Mouse (Mus musculus): ENCODE measurements around the gene Icam5. TPM values are rescaled to one million over a fixed set of nuclear protein-coding genes. Genes with fewer than 3 reads are reported as not detected.
"Not testable (repeated sequence)": the region's sequence is repeated elsewhere in the genome, so short reads cannot be mapped to it uniquely, and the experiment has no call there.

Icam5 gene
- polyA plus RNA-seq, 1 experiment from 2014 or later = 0.26 TPM

- ATAC-seq (ENCODE audit: low read depth); H3K4me3 ChIP-seq (ENCODE audit: low read depth, low read length); H3K9me3 ChIP-seq (replicated peaks; ENCODE audit: control insufficient read depth, low read length); H3K27ac ChIP-seq (ENCODE audit: low read length); H3K4me2 ChIP-seq (ENCODE audit: low read depth, low read length); H3K9ac ChIP-seq (ENCODE audit: low read depth, low read length): not testable (repeated sequence)
- 60% methylated on average over 9 of the region's 9 CpGs for WGBS (ENCODE audit: insufficient replicate concordance)
- H3K27me3 ChIP-seq (ENCODE audit: control insufficient read depth, insufficient read depth, low read depth, low read length) = peaks cover 22% of the 10 kb centered on the region
- peaks cover 13% of the 10 kb centered on the region for H3K36me3 ChIP-seq (ENCODE audit: control insufficient read depth, insufficient read depth)
- peaks cover 27% of the 10 kb centered on the region for H3K4me1 ChIP-seq (ENCODE audit: control insufficient read depth, low read depth, low read length)
These were observed 20.8 kb upstream of the Icam5 start for GRCm38 (mm10) chr9:21010939-21011541.

GRCm38 (mm10) chr9:21011846-21012312 is 20.0 kb upstream of the Icam5 start:
- Histone ChIP-seq H3K4me3 (ENCODE audit: low read depth, low read length) (no peak overlapping the region), H3K27ac (ENCODE audit: low read length) (peak overlapping the region; percentile 18; the same call in 1 of the 2 replicates), H3K27me3 (ENCODE audit: control insufficient read depth, insufficient read depth, low read depth, low read length) (peaks cover 31% of the 10 kb centered on the region), H3K4me2 (ENCODE audit: low read depth, low read length) (no peak overlapping the region), H3K9ac (ENCODE audit: low read depth, low read length) (0 out of 2 replicates have a peak overlapping the region, but pooled peaks have one; percentile 14), H3K4me1 (ENCODE audit: control insufficient read depth, low read depth, low read length) (peaks cover 27% of the 10 kb centered on the region), H3K36me3 (ENCODE audit: control insufficient read depth, insufficient read depth) (peaks cover 11% of the 10 kb centered on the region), H3K9me3 (replicated peaks; ENCODE audit: control insufficient read depth, low read length) (no peaks in the 10 kb centered on the region)
- ATAC-seq (ENCODE audit: low read depth) = no peak
- 18% methylated on average over 5 of the region's 5 CpGs for WGBS (ENCODE audit: insufficient replicate concordance)

DNA sequence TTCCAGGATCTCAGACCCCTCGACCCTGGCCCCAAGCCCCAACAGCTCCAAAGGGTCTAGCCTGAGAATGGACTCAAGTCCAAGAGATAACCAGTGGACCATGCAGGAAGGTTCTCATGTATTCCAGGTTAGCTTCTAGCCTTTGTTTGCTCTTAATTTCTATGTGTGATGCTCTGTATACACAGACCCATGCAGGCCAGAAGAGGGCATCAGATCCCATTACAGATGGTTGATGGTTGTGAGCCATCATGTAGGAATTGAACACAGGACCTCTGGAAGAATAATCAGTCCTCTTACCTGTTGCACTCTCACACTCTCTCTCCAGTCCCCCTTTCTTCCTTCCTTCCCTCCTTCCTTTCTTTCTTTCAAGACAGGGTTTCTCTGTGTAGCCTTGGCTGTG is 19.5 kb upstream of the Icam5 start:
- 0 out of 2 replicates have a peak overlapping the region, but pooled peaks have one; percentile 18 for H3K27ac ChIP-seq (ENCODE audit: low read length)
- H3K4me3 ChIP-seq (ENCODE audit: low read depth, low read length) = no peak overlapping the region
- ATAC-seq (ENCODE audit: low read depth) = no peak
- no peaks in the 10 kb centered on the region for H3K9me3 ChIP-seq (replicated peaks; ENCODE audit: control insufficient read depth, low read length)
- no peak overlapping the region for H3K9ac ChIP-seq (ENCODE audit: low read depth, low read length)
- H3K36me3 ChIP-seq (ENCODE audit: control insufficient read depth, insufficient read depth) = peaks cover 7% of the 10 kb centered on the region
- H3K27me3 ChIP-seq (ENCODE audit: control insufficient read depth, insufficient read depth, low read depth, low read length) = peaks cover 35% of the 10 kb centered on the region
- no peak overlapping the region for H3K4me2 ChIP-seq (ENCODE audit: low read depth, low read length)
- H3K4me1 ChIP-seq (ENCODE audit: control insufficient read depth, low read depth, low read length) = peaks cover 27% of the 10 kb centered on the region
- 10% methylated on average over 1 of the region's 1 CpGs for WGBS (ENCODE audit: insufficient replicate concordance)

DNA sequence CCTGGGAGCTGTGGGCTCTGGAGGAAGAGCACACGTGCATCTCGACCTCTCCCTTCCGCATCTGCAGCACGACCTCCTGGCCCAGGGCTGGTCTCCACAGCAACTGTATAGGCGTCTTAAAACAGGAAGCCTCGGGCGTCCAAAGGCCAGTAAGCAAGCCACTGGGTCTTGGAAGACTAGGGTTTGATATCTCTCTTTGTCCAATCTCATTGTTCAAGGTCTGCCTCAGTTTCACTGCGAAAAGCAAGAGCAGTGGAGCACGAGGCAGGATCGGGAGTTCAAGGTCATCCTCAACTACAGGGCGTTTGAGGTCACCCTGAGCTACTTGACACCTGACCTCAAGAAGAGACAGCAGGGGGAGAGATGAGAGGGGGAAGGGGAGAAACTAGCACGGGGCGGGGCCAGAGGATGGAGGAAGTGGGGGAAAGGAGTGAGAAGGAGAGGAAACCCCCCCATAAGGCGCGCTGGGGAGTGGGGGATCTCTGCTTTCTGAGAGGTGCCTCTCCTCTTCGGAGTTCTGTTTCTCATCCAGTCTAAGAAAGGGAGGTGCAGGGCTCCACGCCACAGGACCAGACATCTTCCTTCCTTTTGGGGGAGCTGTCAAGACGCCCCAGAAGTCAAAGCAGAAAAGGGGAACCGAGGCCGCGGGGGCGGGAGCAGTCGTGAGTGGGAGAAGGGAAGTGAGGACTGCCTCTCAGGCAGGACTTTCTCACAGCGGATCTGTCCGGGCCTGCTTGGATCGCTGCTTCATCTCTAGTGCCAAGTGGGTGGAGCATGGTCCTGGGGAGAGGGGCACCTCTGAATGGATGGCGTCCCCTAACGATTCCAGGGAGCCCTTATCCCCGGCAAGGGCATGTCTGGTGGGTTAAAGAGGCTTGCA is 16.9 kb upstream of the Icam5 start:
- peak; percentile 25; the same call in 1 of the 2 replicates for ATAC-seq (ENCODE audit: low read depth)
- peak overlapping the region; percentile 58 for H3K4me3 ChIP-seq (ENCODE audit: low read depth, low read length)
- 2% methylated on average over 29 of the region's 29 CpGs for WGBS (ENCODE audit: insufficient replicate concordance)
- H3K9me3 ChIP-seq (replicated peaks; ENCODE audit: control insufficient read depth, low read length) = no peaks in the 10 kb centered on the region
- H3K4me2 ChIP-seq (ENCODE audit: low read depth, low read length) = peak overlapping the region; percentile 67
- H3K9ac ChIP-seq (ENCODE audit: low read depth, low read length) = peak overlapping the region; percentile 33
- peaks cover 41% of the 10 kb centered on the region for H3K27me3 ChIP-seq (ENCODE audit: control insufficient read depth, insufficient read depth, low read depth, low read length)
- H3K27ac ChIP-seq (ENCODE audit: low read length) = peak overlapping the region; percentile 17; the same call in 1 of the 2 replicates
- H3K36me3 ChIP-seq (ENCODE audit: control insufficient read depth, insufficient read depth) = no peaks in the 10 kb centered on the region
- H3K4me1 ChIP-seq (ENCODE audit: control insufficient read depth, low read depth, low read length) = peaks cover 30% of the 10 kb centered on the region

DNA sequence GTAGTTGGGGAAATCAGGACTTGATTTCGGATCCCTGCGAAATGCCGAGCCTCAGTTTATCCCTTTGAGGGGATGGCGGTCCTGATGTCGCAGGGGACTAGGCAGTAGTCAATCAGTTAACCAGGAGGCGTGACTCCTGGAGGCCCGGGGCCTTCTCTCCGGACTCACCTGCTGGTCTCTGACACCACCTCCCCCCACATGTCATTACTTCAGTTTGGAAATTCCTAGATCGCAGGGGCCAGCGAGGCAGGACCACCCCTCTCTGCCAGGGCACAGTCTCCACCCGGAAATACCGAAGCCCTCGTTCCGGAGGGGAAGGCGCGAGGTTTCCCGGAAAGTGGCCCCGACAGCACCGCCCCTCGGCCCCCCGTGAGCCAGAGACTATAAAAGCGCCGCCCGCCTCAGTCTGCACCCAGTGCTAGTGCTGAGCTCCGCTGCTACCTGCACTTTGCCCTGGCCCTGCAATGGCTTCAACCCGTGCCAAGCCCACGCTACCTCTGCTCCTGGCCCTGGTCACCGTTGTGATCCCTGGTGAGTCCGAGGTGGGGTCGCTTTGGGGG is 16.2 kb upstream of the Icam5 start, which contains the start of gene Icam1:
TSS of gene Icam1 (plus strand) at position 415 of the 560 bp plus-strand sequence.
- peak; percentile 80 for ATAC-seq (ENCODE audit: low read depth)
- whole genome bisulfite sequencing (ENCODE audit: insufficient replicate concordance) = under 1% methylated on average over 30 of the region's 30 CpGs
- Histone ChIP-seq H3K36me3 (ENCODE audit: control insufficient read depth, insufficient read depth) (no peaks in the 10 kb centered on the region), H3K4me3 (ENCODE audit: low read depth, low read length) (peak within 1 kb of the TSS; percentile 58), H3K27me3 (ENCODE audit: control insufficient read depth, insufficient read depth, low read depth, low read length) (peaks cover 41% of the 10 kb centered on the region), H3K9me3 (replicated peaks; ENCODE audit: control insufficient read depth, low read length) (no peaks in the 10 kb centered on the region), H3K4me2 (ENCODE audit: low read depth, low read length) (peak within 1 kb of the TSS; percentile 67), H3K4me1 (ENCODE audit: control insufficient read depth, low read depth, low read length) (peaks cover 27% of the 10 kb centered on the region), H3K27ac (ENCODE audit: low read length) (peak within 1 kb of the TSS; percentile 33), H3K9ac (ENCODE audit: low read depth, low read length) (peak within 1 kb of the TSS; percentile 35)

DNA sequence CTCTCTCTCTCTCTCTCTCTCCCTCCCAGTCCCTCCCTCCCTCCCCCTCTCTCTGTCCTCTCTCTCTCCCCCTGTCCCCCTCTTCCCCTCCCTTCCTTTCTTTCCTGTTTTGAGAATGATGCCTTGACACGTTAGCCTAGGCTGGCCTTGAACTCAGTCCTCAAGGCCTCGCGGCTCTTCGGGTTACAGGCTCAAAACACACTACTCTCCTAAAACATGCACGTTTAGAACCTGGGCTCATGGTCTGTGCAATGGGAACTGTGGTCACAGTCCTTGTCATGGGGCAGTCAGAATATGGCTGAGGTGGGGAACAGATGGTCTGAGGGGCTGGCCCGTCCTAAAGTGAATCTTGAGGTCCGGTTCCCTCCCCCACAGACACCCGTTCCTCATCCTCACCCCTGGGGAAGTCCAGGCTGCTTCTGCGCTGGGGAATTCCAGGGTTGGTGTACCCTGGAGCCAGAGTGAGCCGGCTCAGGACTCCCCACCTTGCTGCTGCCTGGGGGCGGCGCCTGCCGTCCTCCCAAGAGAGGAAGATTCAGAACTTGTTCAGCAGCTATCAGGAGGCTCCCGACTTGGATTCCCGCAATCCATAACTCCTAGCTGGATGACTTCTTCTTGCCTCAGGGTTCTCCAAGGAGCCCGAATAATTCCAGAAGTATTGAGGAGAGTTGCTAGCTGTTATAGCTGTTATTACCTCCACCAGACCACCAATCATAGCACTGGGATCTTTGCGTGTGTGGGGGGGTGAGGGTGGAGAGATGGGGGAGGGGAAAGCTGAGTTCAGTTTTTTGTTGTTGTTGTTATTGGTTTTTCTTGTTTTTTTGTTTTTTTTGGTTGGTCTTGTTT is 15.3 kb upstream of the Icam5 start:
- Histone ChIP-seq H3K4me3 (ENCODE audit: low read depth, low read length) (peak overlapping the region; percentile 58), H3K36me3 (ENCODE audit: control insufficient read depth, insufficient read depth) (no peaks in the 10 kb centered on the region), H3K4me2 (ENCODE audit: low read depth, low read length) (peak overlapping the region; percentile 67), H3K9ac (ENCODE audit: low read depth, low read length) (no peak overlapping the region; the same call in 1 of the 2 replicates), H3K4me1 (ENCODE audit: control insufficient read depth, low read depth, low read length) (peaks cover 25% of the 10 kb centered on the region), H3K9me3 (replicated peaks; ENCODE audit: control insufficient read depth, low read length) (no peaks in the 10 kb centered on the region), H3K27me3 (ENCODE audit: control insufficient read depth, insufficient read depth, low read depth, low read length) (peaks cover 41% of the 10 kb centered on the region), H3K27ac (ENCODE audit: low read length) (no peak overlapping the region)
- ATAC-seq (ENCODE audit: low read depth) = no peak
- 3% methylated on average over 17 of the region's 17 CpGs for WGBS (ENCODE audit: insufficient replicate concordance)

- H3K9ac ChIP-seq (ENCODE audit: low read depth, low read length) = no peak overlapping the region
- peaks cover 19% of the 10 kb centered on the region for H3K4me1 ChIP-seq (ENCODE audit: control insufficient read depth, low read depth, low read length)
- H3K4me2 ChIP-seq (ENCODE audit: low read depth, low read length) = no peak overlapping the region
- WGBS (ENCODE audit: insufficient replicate concordance) = 19% methylated on average over 4 of the region's 4 CpGs
- no peak overlapping the region for H3K4me3 ChIP-seq (ENCODE audit: low read depth, low read length)
- no peaks in the 10 kb centered on the region for H3K9me3 ChIP-seq (replicated peaks; ENCODE audit: control insufficient read depth, low read length)
- H3K27ac ChIP-seq (ENCODE audit: low read length) = no peak overlapping the region
- H3K36me3 ChIP-seq (ENCODE audit: control insufficient read depth, insufficient read depth) = no peaks in the 10 kb centered on the region
- ATAC-seq (ENCODE audit: low read depth) = no peak
- peaks cover 41% of the 10 kb centered on the region for H3K27me3 ChIP-seq (ENCODE audit: control insufficient read depth, insufficient read depth, low read depth, low read length)
These were observed 14.7 kb upstream of the Icam5 start for GRCm38 (mm10) chr9:21017177-21017575.

GRCm38 (mm10) chr9:21018600-21018999 is 13.3 kb upstream of the Icam5 start:
- no peak overlapping the region for H3K4me3 ChIP-seq (ENCODE audit: low read depth, low read length)
- ATAC-seq (ENCODE audit: low read depth) = no peak
- H3K27ac ChIP-seq (ENCODE audit: low read length) = no peak overlapping the region
- no peaks in the 10 kb centered on the region for H3K36me3 ChIP-seq (ENCODE audit: control insufficient read depth, insufficient read depth)
- 45% methylated on average over 2 of the region's 2 CpGs for WGBS (ENCODE audit: insufficient replicate concordance)
- peaks cover 41% of the 10 kb centered on the region for H3K27me3 ChIP-seq (ENCODE audit: control insufficient read depth, insufficient read depth, low read depth, low read length)
- H3K4me2 ChIP-seq (ENCODE audit: low read depth, low read length) = no peak overlapping the region
- H3K9me3 ChIP-seq (replicated peaks; ENCODE audit: control insufficient read depth, low read length) = no peaks in the 10 kb centered on the region
- H3K4me1 ChIP-seq (ENCODE audit: control insufficient read depth, low read depth, low read length) = peaks cover 17% of the 10 kb centered on the region
- H3K9ac ChIP-seq (ENCODE audit: low read depth, low read length) = no peak overlapping the region

All from liver, embryonic 16.5 days (tissue).